Mouse (Mus musculus) inflammation-experienced regulatory T-cells, adult 6 months (primary cell): Measurements from ENCODE around the gene Usp9y. TPM values are rescaled to one million over a fixed set of nuclear protein-coding genes. Genes with fewer than 3 reads are reported as not detected.

Experiments
- ATAC-seq: one replicate; pipeline ENCODE4 v1.8.0; 2017
- polyA plus RNA-seq, 3 experiments: library from polyadenylated mRNA; unstranded; fragments of 100-300 nt; shearing (Covaris generic); gene quantifications; one replicate each; pipeline ENCODE4 v1.2.1; 2017

The Usp9y gene
- polyA plus RNA-seq: not detected

GRCm38 (mm10) chrY:1459682-1460081 is at the start of gene Usp9y:
Usp9y (minus strand) TSS chrY:1459782.
- ATAC-seq: no peak

- ATAC-seq: no peak
Observed at GRCm38 (mm10) chrY:1293708-1294107, 165.9 kb downstream of the Usp9y start.

GRCm38 (mm10) chrY:1286171-1286795 is 173.3 kb downstream of the Usp9y start, which contains the start of gene Ddx3y:
Ddx3y (minus strand) TSS chrY:1286629.
- peak; percentile 95 for ATAC-seq

DNA sequence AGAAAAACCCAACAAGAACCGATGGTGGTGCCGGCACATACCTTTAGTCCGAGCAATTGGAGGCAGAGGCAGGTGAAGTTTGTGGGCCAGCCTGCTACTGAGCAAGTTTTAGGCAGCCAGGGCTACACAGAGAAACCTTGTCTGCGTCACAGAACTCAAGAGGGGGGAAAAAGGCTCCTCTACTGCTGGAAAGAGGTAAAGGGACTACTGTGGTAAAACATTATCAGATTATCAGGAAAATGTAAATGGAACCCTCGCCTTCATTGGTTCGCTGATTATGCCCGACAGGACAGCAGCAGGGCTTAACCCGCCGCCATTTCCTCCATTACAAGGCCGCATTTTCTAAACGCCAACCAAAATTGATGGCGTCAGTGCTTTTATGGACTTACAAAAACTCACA is 173.8 kb downstream of the Usp9y start:
- peak; percentile 26 for ATAC-seq

Other genes starting within 250 kb of the Usp9y start
- 10 to 100 TPM; 66.3 to 87.5 (median 68.0) TPM for gene Uty, start 214.0 kb downstream of the Usp9y start, polyA plus RNA-seq
- 100 to 1,000 TPM in 2 of 3 experiments, 10 to 100 TPM in 1; 91.1 to 151 (median 102) TPM for gene Ddx3y, start 173.2 kb downstream of the Usp9y start, polyA plus RNA-seq